Mouse (Mus musculus): Measurements from ENCODE around the gene Atpaf1. TPM values are rescaled to one million over a fixed set of nuclear protein-coding genes. Genes with fewer than 3 reads are reported as not detected.

Atpaf1 gene
- polyA plus RNA-seq, 1 experiment from 2014 or later = 16.4 TPM

GRCm38 (mm10) chr4:115848990-115849677 lies 64.5 kb downstream of the Atpaf1 start:
- Histone ChIP-seq H3K27me3 (no peaks in the 10 kb centered on the region), H3K4me3 (replicated peaks) (peak overlapping the region; percentile 39), H3K4me2 (peak overlapping the region; percentile 73), H3K9ac (peak overlapping the region; percentile 60), H3K27ac (replicated peaks) (peak overlapping the region; percentile 97), H3K4me1 (replicated peaks) (peaks cover 79% of the 10 kb centered on the region), H3K9me3 (replicated peaks) (no peaks in the 10 kb centered on the region), H3K36me3 (replicated peaks) (peaks cover 70% of the 10 kb centered on the region)
- WGBS (ENCODE audit: insufficient replicate concordance) = 9% methylated on average over 8 of the region's 8 CpGs
- ATAC-seq (ENCODE audit: insufficient read depth) = peak; percentile 99

- Histone ChIP-seq H3K4me2 (peak overlapping the region; percentile 73), H3K9me3 (replicated peaks) (no peaks in the 10 kb centered on the region), H3K27me3 (no peaks in the 10 kb centered on the region), H3K9ac (peak overlapping the region; percentile 60; the same call in 1 of the 2 replicates), H3K36me3 (replicated peaks) (peaks cover 73% of the 10 kb centered on the region), H3K27ac (replicated peaks) (peak overlapping the region; percentile 97), H3K4me3 (replicated peaks) (peak overlapping the region; percentile 39; the same call in 1 of the 2 replicates), H3K4me1 (replicated peaks) (peaks cover 84% of the 10 kb centered on the region)
- ATAC-seq (ENCODE audit: insufficient read depth) = 0 out of 2 replicates have a peak, but pooled peaks have one; percentile 11
- WGBS (ENCODE audit: insufficient replicate concordance) = 39% methylated on average over 2 of the region's 2 CpGs
These were observed 65.5 kb downstream of the Atpaf1 start for GRCm38 (mm10) chr4:115850111-115850510.

DNA sequence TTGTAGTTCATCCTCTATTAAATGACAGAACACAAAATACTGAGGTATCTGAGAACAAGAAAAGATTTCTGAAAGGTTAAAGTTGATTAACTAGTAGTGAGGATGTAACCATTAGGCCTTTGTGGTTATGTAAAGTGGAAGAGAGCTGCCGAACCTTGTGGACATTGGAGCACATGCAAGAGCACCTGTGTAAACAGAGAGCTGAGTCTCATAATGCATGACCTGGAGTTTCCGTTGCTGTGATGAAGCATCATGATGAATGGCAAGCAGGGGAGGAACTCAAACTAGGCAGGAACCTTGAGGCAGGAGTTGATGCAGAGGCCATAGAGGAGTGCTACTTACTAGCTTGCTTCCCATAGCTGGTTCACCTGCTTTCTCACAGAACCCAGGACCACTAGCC lies 66.0 kb downstream of the Atpaf1 start:
- Histone ChIP-seq H3K4me3 (replicated peaks) (no peak overlapping the region), H3K4me2 (0 out of 2 replicates have a peak overlapping the region, but pooled peaks have one; percentile 73)

GRCm38 (mm10) chr4:115851569-115851968 lies 67.0 kb downstream of the Atpaf1 start:
- Histone ChIP-seq H3K4me1 (replicated peaks) (peaks cover 84% of the 10 kb centered on the region), H3K27me3 (no peaks in the 10 kb centered on the region), H3K4me2 (no peak overlapping the region), H3K36me3 (replicated peaks) (peaks cover 84% of the 10 kb centered on the region), H3K9me3 (replicated peaks) (no peaks in the 10 kb centered on the region), H3K4me3 (replicated peaks) (no peak overlapping the region), H3K27ac (replicated peaks) (no peak overlapping the region), H3K9ac (no peak overlapping the region)
- no peak for ATAC-seq (ENCODE audit: insufficient read depth)
- 85% methylated on average over 6 of the region's 6 CpGs for WGBS (ENCODE audit: insufficient replicate concordance)

More for the DNA sequence above, 66.0 kb downstream of the Atpaf1 start:
- no peaks in the 10 kb centered on the region for H3K27me3 ChIP-seq
- H3K4me1 ChIP-seq (replicated peaks) = peaks cover 84% of the 10 kb centered on the region
- WGBS (ENCODE audit: insufficient replicate concordance) = 70% methylated on average over 2 of the region's 2 CpGs
- no peaks in the 10 kb centered on the region for H3K9me3 ChIP-seq (replicated peaks)
- H3K9ac ChIP-seq = no peak overlapping the region
- no peak for ATAC-seq (ENCODE audit: insufficient read depth)
- H3K27ac ChIP-seq (replicated peaks) = peak overlapping the region; percentile 97
- peaks cover 78% of the 10 kb centered on the region for H3K36me3 ChIP-seq (replicated peaks)

DNA sequence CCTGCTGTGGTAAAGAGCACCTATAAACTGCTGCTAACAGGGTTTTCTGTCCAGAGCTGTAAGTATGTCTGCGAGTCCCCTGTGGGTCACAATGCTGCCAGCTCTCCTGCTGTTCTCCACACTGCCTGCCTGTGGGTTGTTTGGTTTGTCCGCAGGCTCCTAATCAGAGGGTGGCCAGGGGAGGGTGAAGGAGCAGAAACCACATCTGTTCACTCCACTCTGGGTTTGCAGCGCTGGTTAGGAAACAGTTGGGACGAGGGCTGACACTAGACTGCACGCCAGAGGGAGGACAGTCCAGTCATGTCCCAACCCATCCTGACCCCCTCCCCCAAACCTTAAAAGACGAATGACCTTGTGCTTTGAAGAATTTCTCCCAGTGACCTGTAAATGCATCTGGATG lies 70.5 kb downstream of the Atpaf1 start:
- ATAC-seq (ENCODE audit: insufficient read depth) = no peak
- peak overlapping the region; percentile 90 for H3K27ac ChIP-seq (replicated peaks)
- WGBS (ENCODE audit: insufficient replicate concordance) = 14% methylated on average over 6 of the region's 6 CpGs

DNA sequence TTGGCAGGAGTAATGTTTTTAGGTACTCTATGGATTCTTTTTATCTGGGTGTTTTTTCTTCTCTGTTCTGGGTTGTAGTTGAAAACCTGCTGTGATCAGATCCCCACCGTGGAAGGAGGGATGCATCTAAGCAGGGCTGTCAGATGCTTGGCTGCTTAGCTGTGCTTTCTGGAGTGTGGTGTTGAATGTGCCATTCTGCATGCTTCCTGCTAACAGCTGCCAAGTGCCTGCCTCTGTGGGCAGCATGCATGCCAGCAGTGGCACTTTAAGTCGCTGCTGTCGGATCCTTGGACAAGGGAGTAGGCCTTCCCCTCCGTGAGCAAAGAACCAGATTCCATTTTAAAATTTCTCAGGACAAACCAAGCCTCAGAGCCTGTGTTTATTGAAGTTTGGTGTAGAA lies 71.0 kb downstream of the Atpaf1 start:
- Histone ChIP-seq H3K36me3 (replicated peaks) (peaks cover 94% of the 10 kb centered on the region), H3K27me3 (no peaks in the 10 kb centered on the region), H3K4me2 (peak overlapping the region; percentile 60), H3K9ac (peak overlapping the region; percentile 37), H3K4me3 (replicated peaks) (peak overlapping the region; percentile 17; the same call in 1 of the 2 replicates), H3K27ac (replicated peaks) (peak overlapping the region; percentile 90), H3K4me1 (replicated peaks) (peaks cover 75% of the 10 kb centered on the region), H3K9me3 (replicated peaks) (no peaks in the 10 kb centered on the region)
- ATAC-seq (ENCODE audit: insufficient read depth) = no peak
- WGBS (ENCODE audit: insufficient replicate concordance) = 72% methylated on average over 4 of the region's 4 CpGs

More for the DNA sequence above, 70.5 kb downstream of the Atpaf1 start:
- H3K4me2 ChIP-seq = peak overlapping the region; percentile 60
- no peaks in the 10 kb centered on the region for H3K27me3 ChIP-seq
- peaks cover 94% of the 10 kb centered on the region for H3K36me3 ChIP-seq (replicated peaks)
- no peaks in the 10 kb centered on the region for H3K9me3 ChIP-seq (replicated peaks)
- H3K9ac ChIP-seq = peak overlapping the region; percentile 37; the same call in 1 of the 2 replicates
- peaks cover 80% of the 10 kb centered on the region for H3K4me1 ChIP-seq (replicated peaks)
- H3K4me3 ChIP-seq (replicated peaks) = no peak overlapping the region

GRCm38 (mm10) chr4:115856282-115856681 lies 71.7 kb downstream of the Atpaf1 start:
- peak overlapping the region; percentile 90 for H3K27ac ChIP-seq (replicated peaks)
- H3K4me2 ChIP-seq = peak overlapping the region; percentile 60
- H3K4me1 ChIP-seq (replicated peaks) = peaks cover 68% of the 10 kb centered on the region
- peak overlapping the region; percentile 37 for H3K9ac ChIP-seq
- no peaks in the 10 kb centered on the region for H3K9me3 ChIP-seq (replicated peaks)
- peaks cover 94% of the 10 kb centered on the region for H3K36me3 ChIP-seq (replicated peaks)
- ATAC-seq (ENCODE audit: insufficient read depth) = peak; percentile 97
- peak overlapping the region; percentile 17; the same call in 1 of the 2 replicates for H3K4me3 ChIP-seq (replicated peaks)
- no peaks in the 10 kb centered on the region for H3K27me3 ChIP-seq
- WGBS (ENCODE audit: insufficient replicate concordance) = 13% methylated on average over 4 of the region's 4 CpGs

DNA sequence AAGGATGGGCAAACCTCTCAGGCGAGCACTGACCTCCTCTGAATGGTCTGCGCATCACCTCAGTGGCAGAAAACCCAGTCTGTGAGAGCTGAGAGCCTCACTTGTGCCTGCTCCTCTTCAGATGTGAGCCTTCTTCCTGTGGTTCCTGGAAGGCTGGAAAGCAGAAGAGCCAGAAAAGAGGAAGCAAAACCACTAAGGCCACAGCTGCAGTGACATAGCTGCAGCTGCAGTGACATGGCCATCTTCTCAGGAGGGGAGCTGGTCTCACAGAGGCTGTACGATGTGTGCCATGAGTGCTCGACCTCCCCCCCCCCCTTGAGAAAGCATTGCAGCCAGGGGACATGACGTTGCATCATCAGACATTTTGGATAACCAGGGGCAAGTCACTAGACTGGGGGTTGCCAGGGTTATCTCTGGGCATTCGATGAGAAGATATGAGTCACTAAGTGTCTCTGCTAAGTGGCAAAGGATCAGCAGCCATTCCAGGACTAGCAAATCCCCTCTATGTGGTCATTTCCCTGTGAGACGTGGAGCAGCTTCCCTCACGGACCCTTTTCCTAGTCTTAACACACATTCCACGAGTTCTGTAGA lies 72.8 kb downstream of the Atpaf1 start:
- 58% methylated on average over 9 of the region's 9 CpGs for WGBS (ENCODE audit: insufficient replicate concordance)
- H3K4me3 ChIP-seq (replicated peaks) = no peak overlapping the region

GRCm38 (mm10) chr4:115863352-115863751 lies 78.7 kb downstream of the Atpaf1 start:
- Histone ChIP-seq H3K4me3 (replicated peaks) (no peak overlapping the region), H3K27me3 (no peaks in the 10 kb centered on the region), H3K9ac (no peak overlapping the region), H3K36me3 (replicated peaks) (peaks cover 95% of the 10 kb centered on the region), H3K4me1 (replicated peaks) (peaks cover 13% of the 10 kb centered on the region), H3K4me2 (no peak overlapping the region), H3K9me3 (replicated peaks) (no peaks in the 10 kb centered on the region), H3K27ac (replicated peaks) (no peak overlapping the region)
- 87% methylated on average over 7 of the region's 7 CpGs for WGBS (ENCODE audit: insufficient replicate concordance)
- ATAC-seq (ENCODE audit: insufficient read depth) = no peak

More for the DNA sequence above, 72.8 kb downstream of the Atpaf1 start:
- H3K27ac ChIP-seq (replicated peaks) = peak overlapping the region; percentile 90
- no peaks in the 10 kb centered on the region for H3K9me3 ChIP-seq (replicated peaks)
- H3K27me3 ChIP-seq = no peaks in the 10 kb centered on the region
- ATAC-seq (ENCODE audit: insufficient read depth) = no peak
- peaks cover 61% of the 10 kb centered on the region for H3K4me1 ChIP-seq (replicated peaks)
- H3K36me3 ChIP-seq (replicated peaks) = peaks cover 94% of the 10 kb centered on the region
- H3K4me2 ChIP-seq = peak overlapping the region; percentile 60; the same call in 1 of the 2 replicates
- H3K9ac ChIP-seq = peak overlapping the region; percentile 30; the same call in 1 of the 2 replicates

- H3K27me3 ChIP-seq = no peaks in the 10 kb centered on the region
- no peak overlapping the region for H3K4me3 ChIP-seq (replicated peaks)
- no peak overlapping the region for H3K4me2 ChIP-seq
- ATAC-seq (ENCODE audit: insufficient read depth) = no peak
- no peaks in the 10 kb centered on the region for H3K9me3 ChIP-seq (replicated peaks)
- H3K27ac ChIP-seq (replicated peaks) = no peak overlapping the region
- peaks cover 8% of the 10 kb centered on the region; the same call in 1 of the 2 replicates for H3K4me1 ChIP-seq (replicated peaks)
- no peak overlapping the region for H3K9ac ChIP-seq
- WGBS (ENCODE audit: insufficient replicate concordance) = 81% methylated on average over 10 of the region's 10 CpGs
- H3K36me3 ChIP-seq (replicated peaks) = peaks cover 94% of the 10 kb centered on the region
These were observed 79.3 kb downstream of the Atpaf1 start for GRCm38 (mm10) chr4:115863880-115864279.

All from liver, embryonic 15.5 days (tissue).